Mouse (Mus musculus): ENCODE measurements around the gene Lpar5. TPM values are rescaled to one million over a fixed set of nuclear protein-coding genes. Genes with fewer than 3 reads are reported as not detected.

Lpar5 gene
- total RNA-seq (2023) = 16.1 TPM

GRCm38 (mm10) chr6:125067571-125067995 is at the start of gene Lpar5:
Gene Lpar5 (plus strand): TSS chr6:125067920.

GRCm38 (mm10) chr6:125039533-125040153 is 28.1 kb upstream of the Lpar5 start, which contains the start of gene Ing4:
Gene Ing4 (plus strand): TSS chr6:125039760.

GRCm38 (mm10) chr6:125049678-125050077 is 18.0 kb upstream of the Lpar5 start, which contains the start of gene Acrbp:
Gene Acrbp (plus strand): TSS chr6:125049689.

GRCm38 (mm10) chr6:125095391-125096278 is 27.9 kb downstream of the Lpar5 start, which contains the start of gene Chd4:
Gene Chd4 (plus strand): TSS chr6:125095981.

GRCm38 (mm10) chr6:125131302-125132156 is 63.8 kb downstream of the Lpar5 start, which contains the start of gene Nop2:
Gene Nop2 (plus strand): TSS chr6:125131909.

Other genes with a start within 250 kb of the Lpar5 start
- gene Usp5, start 238.4 kb upstream of the Lpar5 start, total RNA-seq (2023) = 58.0 TPM
- 1.8 TPM for gene Cdca3, start 238.4 kb upstream of the Lpar5 start, total RNA-seq (2023)
- gene Gnb3, start 227.6 kb upstream of the Lpar5 start, total RNA-seq (2023) = not detected
- 1.0 TPM for gene P3h3, start 210.2 kb upstream of the Lpar5 start, total RNA-seq (2023)
- gene Gpr162, start 203.9 kb upstream of the Lpar5 start, total RNA-seq (2023) = 2.3 TPM
- gene Cd4, start 179.7 kb upstream of the Lpar5 start, total RNA-seq (2023) = 458 TPM
- gene Lag3, start 156.2 kb upstream of the Lpar5 start, total RNA-seq (2023) = 1.6 TPM
- 75.5 TPM for gene Ptms, start 147.8 kb upstream of the Lpar5 start, total RNA-seq (2023)
- 86.9 TPM for gene Mlf2, start 136.5 kb upstream of the Lpar5 start, total RNA-seq (2023)
- gene Cops7a, start 102.4 kb upstream of the Lpar5 start, total RNA-seq (2023) = 35.8 TPM
- 0.89 TPM for gene Pianp, start 71.2 kb upstream of the Lpar5 start, total RNA-seq (2023)
- gene Zfp384, start 58.8 kb upstream of the Lpar5 start, total RNA-seq (2023) = 88.6 TPM
- gene Ing4, start 28.2 kb upstream of the Lpar5 start, total RNA-seq (2023) = 73.3 TPM
- gene Acrbp, start 18.2 kb upstream of the Lpar5 start, total RNA-seq (2023) = 12.8 TPM
- 314 TPM for gene Chd4, start 28.1 kb downstream of the Lpar5 start, total RNA-seq (2023)
- 41.2 TPM for gene Nop2, start 64.0 kb downstream of the Lpar5 start, total RNA-seq (2023)
- gene Iffo1, start 77.3 kb downstream of the Lpar5 start, total RNA-seq (2023) = 37.3 TPM
- 424 TPM for gene Gapdh, start 98.5 kb downstream of the Lpar5 start, total RNA-seq (2023)
- 30.5 TPM for gene Ncapd2, start 123.8 kb downstream of the Lpar5 start, total RNA-seq (2023)
- gene Mrpl51, start 123.9 kb downstream of the Lpar5 start, total RNA-seq (2023) = 21.1 TPM
- gene Vamp1, start 147.6 kb downstream of the Lpar5 start, total RNA-seq (2023) = 134 TPM
- 29.8 TPM for gene Tapbpl, start 163.9 kb downstream of the Lpar5 start, total RNA-seq (2023)
- 248 TPM for gene Cd27, start 169.1 kb downstream of the Lpar5 start, total RNA-seq (2023)
- not detected for gene Tuba3a, start 218.1 kb downstream of the Lpar5 start, total RNA-seq (2023)
- 3.3 TPM for gene Ltbr, start 246.0 kb downstream of the Lpar5 start, total RNA-seq (2023)

Measured in CD4-positive naive resting alpha-beta T cell, adult 57 days (primary cell).